Mouse (Mus musculus): ENCODE measurements around the gene Ndufa3.

GRCm38 (mm10) chr7:3643843-3644242 is 26.7 kb downstream of the Ndufa3 start:
- TF ChIP-seq CTCF (IDR thresholded peaks at IDR 0.05; ENCODE audit: control insufficient read depth, insufficient read depth, low read length): no peak
- no peak for TF ChIP-seq POLR2A (IDR thresholded peaks at IDR 0.05; ENCODE audit: borderline replicate concordance, control insufficient read depth, low read depth, low read length)
